Mouse (Mus musculus) heart, postnatal 0 days (tissue): ENCODE measurements at regions not wholly inside any gene's neighbourhood (a gene's known extent, or its start where the extent isn't known, plus 50 kb on each side); places are given as distances from the start of the nearest gene placed in this dataset.

ENCODE experiments used
- CTCF ChIP-seq: IDR thresholded peaks from 2 replicates; pipeline ENCODE4 v1.5.1; 2016; ENCODE audit warnings: antibody characterized with exemption, control low read depth, low read depth
- EP300 ChIP-seq: IDR thresholded peaks from 2 replicates; pipeline ENCODE4 v1.6.1; 2016; ENCODE audit warnings: antibody characterized with exemption, low read depth

DNA sequence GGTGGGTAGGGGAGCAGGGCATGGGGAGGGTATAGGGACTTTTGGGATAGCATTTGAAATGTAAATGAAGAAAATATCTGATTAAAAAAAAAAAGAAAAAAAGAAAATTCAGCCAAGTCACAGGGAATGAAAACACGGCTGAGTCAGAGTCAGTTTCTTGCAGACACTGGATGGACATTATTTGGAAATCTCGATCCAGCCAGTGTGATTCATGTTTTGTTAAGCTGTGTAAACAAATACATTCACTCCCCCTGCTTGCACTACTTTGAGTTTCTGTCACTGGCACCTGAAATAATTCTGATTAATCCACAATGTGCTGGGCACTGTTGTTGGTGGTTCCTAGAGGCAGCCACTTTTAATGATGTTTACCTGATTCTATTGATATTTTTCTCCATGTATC is 68.6 kb upstream of the Mtpn start:
- no peak for TF ChIP-seq CTCF
- TF ChIP-seq EP300 = no peak
